Mouse (Mus musculus) liver, adult 2 months (tissue): ENCODE measurements around the gene Kcnip4.

Experiments used
- CTCF ChIP-seq: fragments of 200-500 bp; IDR thresholded peaks from 2 replicates; pipeline ENCODE4 v1.5.1; 2011; ENCODE audit warnings: low read depth, low read length, control low read depth
- POLR2A ChIP-seq: fragments of 200-500 bp; IDR thresholded peaks from 2 replicates; pipeline ENCODE4 v1.6.1; 2011; ENCODE audit warnings: low read length, control low read depth; ENCODE audit not compliant: insufficient read depth; ENCODE audit errors: extremely low read depth

GRCm38 (mm10) chr5:48430459-48430858, 1094.2 kb downstream of the Kcnip4 start:
- TF ChIP-seq CTCF (no peak), POLR2A (no peak)
